Mouse (Mus musculus): Measurements from ENCODE around the gene Mdc1.

The Mdc1 gene

GRCm38 (mm10) chr17:35850974-35851373 is 9.7 kb downstream of the Mdc1 start:
- no peak for DNase-seq (ENCODE audit: low read depth)

GRCm38 (mm10) chr17:35859371-35859770 is 18.1 kb downstream of the Mdc1 start:
- no peak for DNase-seq (ENCODE audit: low read depth)

- DNase-seq (ENCODE audit: low read depth), result no peak
Observed at GRCm38 (mm10) chr17:35859835-35860234, 18.5 kb downstream of the Mdc1 start.

- no peak for DNase-seq (ENCODE audit: low read depth)
Observed at GRCm38 (mm10) chr17:35860831-35861197, 19.5 kb downstream of the Mdc1 start.

GRCm38 (mm10) chr17:35861198-35861857 is 20.0 kb downstream of the Mdc1 start, which contains the start of gene Nrm:
TSS of gene Nrm (plus strand) at chr17:35861318.
- peak; percentile 95 for DNase-seq (ENCODE audit: low read depth)

GRCm38 (mm10) chr17:35864832-35865353 is 23.6 kb downstream of the Mdc1 start:
- DNase-seq (ENCODE audit: low read depth), result peak; percentile 48

- DNase-seq (ENCODE audit: low read depth), result peak; percentile 88
Observed at GRCm38 (mm10) chr17:35865481-35866280, 24.4 kb downstream of the Mdc1 start, which contains the start of gene Ppp1r18. TSS of gene Ppp1r18 (plus strand) at chr17:35865593.

- DNase-seq (ENCODE audit: low read depth), result peak; percentile 80
Observed at GRCm38 (mm10) chr17:35866281-35866831, 25.0 kb downstream of the Mdc1 start.

GRCm38 (mm10) chr17:35866911-35867890 is 25.9 kb downstream of the Mdc1 start:
- peak; percentile 80 for DNase-seq (ENCODE audit: low read depth)

- peak; percentile 69 for DNase-seq (ENCODE audit: low read depth)
Observed at GRCm38 (mm10) chr17:35868165-35868820, 27.0 kb downstream of the Mdc1 start.

GRCm38 (mm10) chr17:35868961-35869345 is 27.6 kb downstream of the Mdc1 start:
- DNase-seq (ENCODE audit: low read depth), result no peak

GRCm38 (mm10) chr17:35869346-35870067 is 28.2 kb downstream of the Mdc1 start:
- peak; percentile 85 for DNase-seq (ENCODE audit: low read depth)

- DNase-seq (ENCODE audit: low read depth), result peak; percentile 90
Observed at GRCm38 (mm10) chr17:35870151-35870883, 29.0 kb downstream of the Mdc1 start.

- DNase-seq (ENCODE audit: low read depth), result peak; percentile 67
Observed at GRCm38 (mm10) chr17:35870884-35871696, 29.8 kb downstream of the Mdc1 start.

GRCm38 (mm10) chr17:35873774-35874519 is 32.6 kb downstream of the Mdc1 start:
- DNase-seq (ENCODE audit: low read depth), result peak; percentile 95

- peak; percentile 70 for DNase-seq (ENCODE audit: low read depth)
Observed at GRCm38 (mm10) chr17:35874721-35875120, 33.4 kb downstream of the Mdc1 start.

- DNase-seq (ENCODE audit: low read depth), result peak; percentile 99
Observed at GRCm38 (mm10) chr17:35879245-35880057, 38.1 kb downstream of the Mdc1 start, which contains the start of gene Dhx16. TSS of gene Dhx16 (plus strand) at chr17:35879819.

All from NIH3T3 (cell line).